Mouse (Mus musculus) ES-E14 (cell line): Measurements from ENCODE around the gene Spdya. TPM values are rescaled to one million over a fixed set of nuclear protein-coding genes. Genes with fewer than 3 reads are reported as not detected.

ENCODE experiments used
- DNase-seq: peaks from one replicate; pipeline ENCODE4 v3.0.0-alpha.2; 2013; ENCODE audit warnings: low read depth, low spot score
- H3K27ac ChIP-seq: 2 replicates; pipeline ENCODE4 v1.5.1; 2012; ENCODE audit warnings: low read depth, mild to moderate bottlenecking, low read length, moderate library complexity, mixed read lengths; ENCODE audit not compliant: poor library complexity, insufficient read depth, severe bottlenecking
- H3K36me3 ChIP-seq: 2 replicates; pipeline ENCODE4 v1.6.1; 2012; ENCODE audit warnings: mild to moderate bottlenecking, low read length, moderate library complexity, mixed read lengths; ENCODE audit not compliant: control insufficient read depth, poor library complexity, insufficient read depth, severe bottlenecking
- H3K4me1 ChIP-seq, 2 experiments: fragments of 150-350 bp in 1 of 2; sonication (generic) in 1 of 2; 2 replicates each; pipeline ENCODE4 v1.6.1; 2012; ENCODE audit warnings: low read length in 2 of 2, mild to moderate bottlenecking in 1 of 2, mixed read lengths in 1 of 2; ENCODE audit not compliant: control insufficient read depth in 2 of 2, insufficient read depth in 2 of 2, poor library complexity in 1 of 2
- H3K4me3 ChIP-seq, 2 experiments: fragments of 150-350 bp in 1 of 2; sonication (generic) in 1 of 2; 2 replicates each; pipeline ENCODE4 v1.5.1; 2012; ENCODE audit warnings: low read length in 2 of 2, low read depth in 1 of 2, mild to moderate bottlenecking in 1 of 2, mixed read lengths in 1 of 2; ENCODE audit not compliant: insufficient read depth in 1 of 2, poor library complexity in 1 of 2, severe bottlenecking in 1 of 2
- H3K9ac ChIP-seq: 2 replicates; pipeline ENCODE4 v1.6.1; 2012; ENCODE audit warnings: low read depth, mild to moderate bottlenecking, low read length, mixed read lengths; ENCODE audit not compliant: poor library complexity, insufficient read depth, severe bottlenecking
- H3K9me3 ChIP-seq: fragments of 150-350 bp; sonication (generic); 2 replicates; pipeline ENCODE4 v1.6.1; 2012; ENCODE audit warnings: low read depth, mild to moderate bottlenecking, low read length; ENCODE audit not compliant: control insufficient read depth, insufficient read depth
- CHD2 ChIP-seq: IDR thresholded peaks from 2 replicates; pipeline ENCODE4 v1.6.1; 2014; ENCODE audit warnings: mild to moderate bottlenecking, low read depth, low read length, inconsistent platforms
- HCFC1 ChIP-seq: IDR thresholded peaks from 2 replicates; pipeline ENCODE4 v1.6.1; 2012; ENCODE audit warnings: low read length, inconsistent platforms, borderline replicate concordance; ENCODE audit not compliant: insufficient read depth
- MAFK ChIP-seq: IDR thresholded peaks from 2 replicates; pipeline ENCODE4 v1.6.1; 2014; ENCODE audit warnings: mild to moderate bottlenecking, low read depth, low read length, inconsistent platforms; ENCODE audit not compliant: insufficient read depth
- ZC3H11A ChIP-seq: IDR thresholded peaks from 2 replicates; pipeline ENCODE4 v1.6.1; 2012; ENCODE audit warnings: low read depth, mild to moderate bottlenecking, inconsistent platforms, low read length, borderline replicate concordance
- ZNF384 ChIP-seq: IDR thresholded peaks from 2 replicates; pipeline ENCODE4 v1.6.1; 2012; ENCODE audit warnings: low read depth, low read length, inconsistent platforms
- in situ Hi-C, 2 experiments: fragments of 600-800 bp; cut with MboI; formaldehyde crosslinking; loops; one replicate each; pipeline ENCODE4 v1.15.1; 2025; ENCODE audit warnings: low sequenced_read_pairs in 2 of 2, inconsistent platforms in 1 of 2; ENCODE audit not compliant: unreplicated experiment in 2 of 2
- total RNA-seq: library from RNA; depleted of rRNA; stranded (reverse); fragments of 300-350 nt; gene quantifications from 2 replicates; pipeline ENCODE4 v1.2.3, GENCODE M21; 2012

Spdya gene
- total RNA-seq, 1 experiment, result 0.22 TPM

DNA sequence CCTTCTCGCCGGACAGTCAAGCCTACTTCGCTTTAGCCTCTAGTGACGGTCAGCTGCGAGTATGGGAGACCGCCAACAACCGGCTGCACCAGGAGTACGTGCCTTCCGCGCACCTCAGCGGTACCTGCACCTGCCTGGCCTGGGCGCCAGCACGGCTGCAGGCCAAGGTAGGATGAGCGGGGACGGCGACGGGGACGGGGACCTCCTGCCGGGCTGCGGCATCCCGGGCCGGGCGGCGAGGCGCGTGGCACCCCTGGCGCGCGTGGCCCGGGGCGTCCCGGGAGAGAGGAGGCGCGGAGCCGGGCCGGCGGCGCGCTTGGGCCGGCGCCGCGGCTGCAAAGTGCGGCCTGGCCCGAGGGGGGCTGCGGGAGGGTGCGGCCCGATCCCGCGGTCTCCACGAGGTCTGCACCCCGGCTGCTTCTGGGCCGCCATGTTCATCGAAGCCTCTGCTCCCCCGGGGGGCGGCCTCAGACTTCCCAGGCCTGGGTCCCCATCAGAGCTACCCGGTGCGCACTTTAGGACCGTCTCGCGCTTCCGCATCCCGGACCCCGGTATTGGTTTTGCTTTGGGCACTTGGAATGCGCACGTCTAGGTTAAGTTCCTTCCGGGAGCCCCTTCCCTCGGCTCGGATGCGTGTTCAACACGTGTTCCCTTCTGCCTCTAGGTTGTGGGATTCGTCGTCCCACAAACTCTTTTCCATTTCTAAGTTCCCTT, 64.6 kb downstream of the Spdya start:
- in situ Hi-C loops, result no loop called here
- Histone ChIP-seq H3K4me1 (peaks cover 2 to 4% of the 10 kb centered on the region in 2 experiments; a peak in 2 of 4 replicates), H3K36me3 (peaks cover 5% of the 10 kb centered on the region), H3K4me3 (peak overlapping the region; percentile 95 to 98), H3K9me3 (no peaks in the 10 kb centered on the region), H3K27ac (peak overlapping the region; percentile 89), H3K9ac (peak overlapping the region; percentile 99)
- DNase-seq, result no peak
- TF ChIP-seq ZC3H11A, result no peak
- no peak for TF ChIP-seq MAFK
- no peak for TF ChIP-seq ZNF384
- TF ChIP-seq HCFC1, result no peak

DNA sequence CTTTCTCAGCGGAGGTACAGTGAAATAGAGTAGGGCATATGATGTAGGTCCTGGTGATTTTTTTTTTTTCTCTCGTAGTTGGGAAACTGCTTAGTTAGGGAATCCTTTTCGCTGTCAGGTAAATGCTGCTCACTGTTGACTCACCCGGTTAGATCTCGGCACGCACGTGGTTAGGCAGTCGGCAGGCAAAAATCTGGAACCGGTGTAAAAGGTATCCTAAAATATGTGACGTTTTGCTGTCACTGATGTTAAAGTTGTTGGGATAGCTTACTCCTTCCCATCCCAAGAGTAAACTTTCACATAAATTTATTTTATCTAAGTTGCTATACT, 65.1 kb downstream of the Spdya start:
- Histone ChIP-seq H3K4me3 (peak overlapping the region; percentile 95 to 98), H3K9me3 (no peaks in the 10 kb centered on the region), H3K4me1 (peaks cover 4% of the 10 kb centered on the region in 2 experiments; a peak in 2 of 4 replicates), H3K27ac (peak overlapping the region; percentile 89), H3K9ac (peak overlapping the region; percentile 99), H3K36me3 (peaks cover 5% of the 10 kb centered on the region)
- TF ChIP-seq ZNF384, result no peak
- no peak for TF ChIP-seq ZC3H11A
- no peak for TF ChIP-seq MAFK
- TF ChIP-seq CHD2, result no peak
- TF ChIP-seq HCFC1, result no peak
- DNase-seq, result no peak
- in situ Hi-C loops, result no loop called here

DNA sequence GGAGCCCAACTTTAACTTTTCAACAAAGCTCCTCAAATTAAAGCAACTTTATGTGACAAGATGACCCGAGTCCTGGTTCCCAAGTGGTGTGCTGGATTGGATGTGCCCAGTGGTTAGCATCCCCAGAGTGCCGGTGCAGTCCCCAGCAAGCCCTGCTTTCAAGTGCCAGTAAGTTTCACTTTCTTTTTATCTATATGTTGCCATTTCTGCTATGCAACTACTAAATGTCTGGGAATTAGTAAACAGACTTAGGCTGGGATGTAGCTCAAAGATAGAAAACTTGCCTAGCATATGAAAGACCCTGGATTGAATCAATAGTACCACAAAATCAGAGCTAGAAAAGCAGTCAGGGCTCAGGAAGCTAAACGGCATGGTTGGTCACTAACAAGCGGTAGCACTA, 66.1 kb downstream of the Spdya start:
- no peak overlapping the region for H3K27ac ChIP-seq
- peak overlapping the region; percentile 99 for H3K9ac ChIP-seq
- no peak for DNase-seq
- peaks cover 4% of the 10 kb centered on the region in 2 experiments; a peak in 2 of 4 replicates for H3K4me1 ChIP-seq
- TF ChIP-seq ZNF384, result no peak
- no peak for TF ChIP-seq ZC3H11A
- no peak for TF ChIP-seq CHD2
- no peak for TF ChIP-seq HCFC1
- no peak for TF ChIP-seq MAFK
- peaks cover 5% of the 10 kb centered on the region for H3K36me3 ChIP-seq
- in situ Hi-C loops, result no loop called here
- peak overlapping the region; percentile 95 to 98 for H3K4me3 ChIP-seq
- no peaks in the 10 kb centered on the region for H3K9me3 ChIP-seq

DNA sequence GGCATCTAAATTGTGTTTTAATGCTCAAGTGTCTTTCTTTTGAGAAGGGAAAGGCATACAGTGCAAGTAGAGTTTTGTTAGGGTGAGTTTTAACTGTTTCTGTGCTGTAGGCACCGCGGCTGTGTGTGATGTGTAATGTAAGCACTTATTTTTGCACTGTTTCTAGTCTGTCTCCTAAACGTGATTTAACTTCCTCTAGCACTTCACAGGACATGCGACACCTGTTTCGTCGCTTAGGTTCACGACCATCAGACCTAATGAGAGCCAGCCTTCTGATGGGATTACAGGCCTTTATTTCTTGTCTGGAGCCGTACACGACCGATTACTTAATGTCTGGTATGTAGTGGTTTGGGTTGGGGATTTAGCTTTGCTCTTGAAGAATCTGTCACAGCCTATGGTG, 79.9 kb downstream of the Spdya start:
- no peak for DNase-seq
- Histone ChIP-seq H3K9me3 (no peaks in the 10 kb centered on the region), H3K27ac (no peak overlapping the region), H3K36me3 (peaks cover 63% of the 10 kb centered on the region), H3K4me1 (peaks cover 0 to 2% of the 10 kb centered on the region in 2 experiments; a peak in 1 of 4 replicates), H3K4me3 (no peak overlapping the region), H3K9ac (no peak overlapping the region)
- in situ Hi-C loops, result no loop called here
- TF ChIP-seq ZC3H11A (no peak), MAFK (no peak), CHD2 (no peak), HCFC1 (no peak), ZNF384 (no peak)

DNA sequence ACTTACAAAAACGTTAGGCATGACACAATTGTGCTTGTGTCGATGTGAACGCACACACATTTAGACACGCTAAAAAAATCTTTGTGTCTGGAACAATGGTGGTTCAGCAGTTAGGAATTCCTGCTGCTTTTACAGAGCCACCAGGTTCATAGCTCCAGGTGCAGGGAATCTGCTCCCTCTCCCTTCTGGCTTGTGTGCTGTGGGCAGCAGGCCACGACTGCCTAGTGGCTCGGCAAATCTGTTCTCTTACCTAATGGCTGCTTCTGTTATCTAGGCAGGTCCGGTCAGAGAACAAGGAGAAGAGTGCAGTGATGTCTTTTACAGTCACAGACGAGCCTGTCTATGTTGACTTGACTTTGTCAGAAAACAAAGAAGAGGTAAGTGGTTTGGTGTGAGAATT, 81.5 kb downstream of the Spdya start:
- in situ Hi-C loops, result no loop called here
- Histone ChIP-seq H3K9ac (no peak overlapping the region), H3K36me3 (peaks cover 62% of the 10 kb centered on the region), H3K4me3 (no peak overlapping the region), H3K27ac (no peak overlapping the region), H3K9me3 (no peaks in the 10 kb centered on the region), H3K4me1 (no peaks in the 10 kb centered on the region)
- no peak for DNase-seq
- TF ChIP-seq MAFK, result no peak
- no peak for TF ChIP-seq ZNF384
- TF ChIP-seq ZC3H11A, result no peak
- no peak for TF ChIP-seq CHD2
- no peak for TF ChIP-seq HCFC1
